Mouse (Mus musculus) heart, postnatal 0 days (tissue): ENCODE measurements around the gene Mrgbp.

Experiments
- CTCF ChIP-seq: IDR thresholded peaks from 2 replicates; pipeline ENCODE4 v1.5.1; 2016; ENCODE audit warnings: antibody characterized with exemption, control low read depth, low read depth
- EP300 ChIP-seq: IDR thresholded peaks from 2 replicates; pipeline ENCODE4 v1.6.1; 2016; ENCODE audit warnings: antibody characterized with exemption, low read depth

DNA sequence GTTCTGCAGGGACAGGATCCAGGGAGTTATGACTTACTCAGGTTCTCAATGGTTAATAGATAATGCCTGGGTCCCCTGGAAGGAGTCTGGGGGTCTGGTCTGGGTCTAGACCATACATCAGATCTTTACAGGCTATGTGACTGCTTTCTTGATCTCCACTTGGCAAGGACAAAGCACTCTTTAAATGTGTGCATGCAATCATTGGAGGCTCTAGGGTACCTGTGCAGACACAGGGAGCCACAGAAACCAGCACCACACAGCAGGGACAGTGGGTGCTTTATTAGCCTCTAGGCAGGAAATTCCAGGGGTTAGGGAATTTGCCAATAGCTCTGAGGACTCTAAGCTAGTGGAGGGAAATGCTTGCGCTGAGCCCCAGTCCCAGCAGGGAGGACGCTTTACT, 30.8 kb downstream of the Mrgbp start:
- no peak for TF ChIP-seq CTCF
- TF ChIP-seq EP300, result no peak
